Mouse (Mus musculus): ENCODE measurements around the gene Tex21.

DNA sequence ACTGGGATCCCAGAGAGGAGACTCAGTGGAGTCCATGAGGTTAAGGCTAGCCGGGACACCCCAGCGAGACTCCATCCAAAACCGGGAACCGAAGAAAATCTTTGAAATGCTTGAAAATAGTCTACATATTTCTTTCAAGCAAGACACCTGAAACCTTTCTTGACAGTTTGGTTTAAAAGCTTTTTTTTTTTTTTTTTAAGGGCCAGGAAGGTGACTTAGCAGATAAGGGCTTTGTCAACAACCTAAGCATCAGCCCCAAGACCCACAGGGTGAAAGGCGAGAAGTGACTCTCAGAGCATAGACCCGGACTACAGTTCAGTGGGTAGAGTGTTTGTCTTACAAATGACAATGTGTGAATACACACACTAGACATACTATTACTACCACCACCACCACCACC is 11.3 kb downstream of the Tex21 start:
- TF ChIP-seq CTCF (IDR thresholded peaks at IDR 0.05) = no peak
- no peak for TF ChIP-seq POLR2A (IDR thresholded peaks at IDR 0.05; ENCODE audit: insufficient read depth, low read depth, low read length)
